Mouse (Mus musculus): Measurements from ENCODE around the gene Tcf3.

DNA sequence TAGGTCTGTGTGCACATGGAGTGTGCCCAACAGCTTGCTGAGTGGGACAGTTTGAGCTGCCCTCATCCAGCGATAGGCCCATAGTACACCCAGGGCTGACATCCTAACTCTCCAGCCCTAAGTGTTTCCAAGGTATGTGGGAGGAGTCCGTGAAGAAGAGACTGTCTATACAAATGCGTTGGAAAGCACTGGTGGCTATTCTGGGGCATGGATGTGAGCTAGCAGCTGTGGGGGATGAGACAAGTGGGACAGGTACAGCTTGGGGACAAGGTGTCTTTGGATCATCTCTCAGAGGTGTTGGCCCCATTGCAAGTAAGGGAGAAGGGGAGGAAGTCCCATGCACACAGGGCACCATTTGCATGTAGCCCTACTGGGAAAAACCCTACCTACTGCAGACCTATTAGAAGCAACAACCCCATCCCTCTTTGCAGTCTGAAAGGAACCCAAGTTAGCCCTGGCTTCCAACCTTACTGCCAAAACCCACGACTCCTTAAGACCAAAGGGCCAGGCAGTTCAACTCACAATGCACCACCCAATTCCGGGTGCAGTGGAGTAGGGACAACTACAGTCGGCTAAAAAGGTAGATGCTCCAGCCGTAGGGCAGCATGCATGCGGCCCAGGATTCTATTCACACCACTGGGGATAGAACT is 35.8 kb downstream of the Tcf3 start:
- TF ChIP-seq USF1 (IDR thresholded peaks at IDR 0.05; ENCODE audit: low read depth): no peak
- TF ChIP-seq POLR2A (IDR thresholded peaks at IDR 0.05; ENCODE audit: insufficient read length, low read depth): no peak
- no peak for TF ChIP-seq MAX (IDR thresholded peaks at IDR 0.05; ENCODE audit: low read depth)
